Mouse (Mus musculus) kidney, postnatal 25 days (tissue): Measurements from ENCODE around the gene AL732309.1.

ENCODE experiments used
- DNase-seq, 2 experiments: peaks; one replicate each; pipeline ENCODE4 v3.0.0; 2021; ENCODE audit warnings: mixed read lengths in 2 of 2

AL732309.1 gene

GRCm38 (mm10) chr2:25246183-25247072, at the start of gene AL732309.1:
TSS of gene AL732309.1 (minus strand) at chr2:25246863.
- DNase-seq, result peak; percentile 49 to 74

- no peak for DNase-seq
These were observed 47.0 kb upstream of the AL732309.1 start for GRCm38 (mm10) chr2:25293706-25294105.

- peak; percentile 75 to 88 for DNase-seq
These were observed 46.2 kb upstream of the AL732309.1 start for GRCm38 (mm10) chr2:25292856-25293255.

- peak in 1 of 2 experiments; percentile 14 for DNase-seq
These were observed 45.4 kb upstream of the AL732309.1 start for GRCm38 (mm10) chr2:25292054-25292544.

GRCm38 (mm10) chr2:25291184-25292053, 44.8 kb upstream of the AL732309.1 start:
- DNase-seq, result peak in 1 of 2 experiments; percentile 22

GRCm38 (mm10) chr2:25290816-25291130, 44.1 kb upstream of the AL732309.1 start:
- DNase-seq, result peak in 1 of 2 experiments; percentile 19

GRCm38 (mm10) chr2:25290101-25290815, 43.6 kb upstream of the AL732309.1 start:
- DNase-seq, result peak; percentile 34 to 62

- DNase-seq, result peak; percentile 82 to 89
These were observed 43.0 kb upstream of the AL732309.1 start, which contains the start of gene Lrrc26 for GRCm38 (mm10) chr2:25289651-25290050. TSS of gene Lrrc26 (plus strand) at chr2:25289915.

GRCm38 (mm10) chr2:25288734-25289345, 42.2 kb upstream of the AL732309.1 start:
- no peak for DNase-seq

- DNase-seq, result no peak
These were observed 41.4 kb upstream of the AL732309.1 start, which contains the start of gene Tmem210 for GRCm38 (mm10) chr2:25287927-25288649. TSS of gene Tmem210 (plus strand) at chr2:25288145.

GRCm38 (mm10) chr2:25286837-25287636, 40.4 kb upstream of the AL732309.1 start:
- peak; percentile 47 to 65 for DNase-seq

- DNase-seq, result no peak
These were observed 39.7 kb upstream of the AL732309.1 start for GRCm38 (mm10) chr2:25286314-25286713.

GRCm38 (mm10) chr2:25285551-25285950, 38.9 kb upstream of the AL732309.1 start:
- DNase-seq, result no peak

- peak; percentile 87 to 93 for DNase-seq
These were observed 32.5 kb upstream of the AL732309.1 start for GRCm38 (mm10) chr2:25278928-25279882.

GRCm38 (mm10) chr2:25273010-25273409, 26.3 kb upstream of the AL732309.1 start:
- DNase-seq, result no peak

- no peak for DNase-seq
These were observed 25.9 kb upstream of the AL732309.1 start for GRCm38 (mm10) chr2:25272515-25272914.

GRCm38 (mm10) chr2:25271827-25272511, 25.3 kb upstream of the AL732309.1 start, which contains the start of the genes Ssna1 and Anapc2:
TSS of gene Ssna1 (minus strand) at chr2:25272438.
TSS of gene Anapc2 (plus strand) at chr2:25272478.
- DNase-seq, result peak; percentile 98 to 99

GRCm38 (mm10) chr2:25267746-25268309, 21.2 kb upstream of the AL732309.1 start:
- no peak for DNase-seq
